Mouse (Mus musculus) embryo, embryonic 10 days (tissue): ENCODE data around the gene Pak7.

Experiments
- DNase-seq: peaks from one replicate; pipeline ENCODE4 v3.0.0-alpha.2; 2015; ENCODE audit warnings: low spot score

The Pak7 gene

GRCm38 (mm10) chr2:136175030-136175429, 212.7 kb downstream of the Pak7 start:
- DNase-seq: no peak

- no peak for DNase-seq
Observed at GRCm38 (mm10) chr2:136150752-136151151, 237.0 kb downstream of the Pak7 start.

GRCm38 (mm10) chr2:136149530-136149929, 238.2 kb downstream of the Pak7 start:
- DNase-seq: peak; percentile 86

GRCm38 (mm10) chr2:136148999-136149398, 238.8 kb downstream of the Pak7 start:
- peak; percentile 92 for DNase-seq

GRCm38 (mm10) chr2:136140807-136141206, 247.0 kb downstream of the Pak7 start:
- no peak for DNase-seq

GRCm38 (mm10) chr2:136139159-136140069, 248.4 kb downstream of the Pak7 start:
- peak; percentile 20 for DNase-seq

GRCm38 (mm10) chr2:136138451-136138850, 249.3 kb downstream of the Pak7 start:
- DNase-seq: no peak

GRCm38 (mm10) chr2:136121867-136122266, 265.9 kb downstream of the Pak7 start:
- DNase-seq: peak; percentile 68

GRCm38 (mm10) chr2:136118006-136118405, 269.8 kb downstream of the Pak7 start:
- no peak for DNase-seq

GRCm38 (mm10) chr2:136113374-136113773, 274.4 kb downstream of the Pak7 start:
- no peak for DNase-seq

GRCm38 (mm10) chr2:136109038-136109363, 278.8 kb downstream of the Pak7 start:
- peak; percentile 27 for DNase-seq

GRCm38 (mm10) chr2:136108124-136109037, 279.4 kb downstream of the Pak7 start:
- peak; percentile 51 for DNase-seq

- peak; percentile 27 for DNase-seq
Observed at GRCm38 (mm10) chr2:136107597-136107996, 280.2 kb downstream of the Pak7 start.

GRCm38 (mm10) chr2:136097143-136097542, 290.6 kb downstream of the Pak7 start:
- DNase-seq: no peak

- DNase-seq: no peak
Observed at GRCm38 (mm10) chr2:136095978-136096377, 291.8 kb downstream of the Pak7 start.

GRCm38 (mm10) chr2:136064356-136064755, 323.4 kb downstream of the Pak7 start:
- DNase-seq: no peak

- DNase-seq: peak; percentile 17
Observed at GRCm38 (mm10) chr2:136059029-136059669, 328.6 kb downstream of the Pak7 start.

- DNase-seq: no peak
Observed at GRCm38 (mm10) chr2:136058398-136058797, 329.4 kb downstream of the Pak7 start.

GRCm38 (mm10) chr2:136057861-136058331, 329.9 kb downstream of the Pak7 start:
- peak; percentile 31 for DNase-seq

- peak; percentile 39 for DNase-seq
Observed at GRCm38 (mm10) chr2:136051688-136052289, 336.0 kb downstream of the Pak7 start, which contains the start of gene Lamp5. Gene Lamp5, plus strand, starts transcription at chr2:136052239.

- peak; percentile 51 for DNase-seq
Observed at GRCm38 (mm10) chr2:136050793-136051615, 336.8 kb downstream of the Pak7 start.
